Mouse (Mus musculus): ENCODE data around the gene Calhm6. TPM values are rescaled to one million over a fixed set of nuclear protein-coding genes. Genes with fewer than 3 reads are reported as not detected.

Gene Calhm6
- 3.9 and 4.1 TPM in 2 replicates for polyA plus RNA-seq (2015; fragmentation: Nextera tagmentation; extraction: Ambion mirVana)

GRCm38 (mm10) chr10:34127392-34128378 lies at the start of gene Calhm6:
Gene Calhm6 (minus strand): TSS chr10:34127984.
- DNase-seq (peak; percentile 26), ATAC-seq (peak; percentile 44)
- Histone ChIP-seq H3K27me3 (ENCODE audit: insufficient read depth, low read length) (no peaks in the 10 kb centered on the region), H3K4me3 (ENCODE audit: low read depth, low read length) (peak within 1 kb of the TSS; percentile 46), H3K27ac (ENCODE audit: low read depth) (peak within 1 kb of the TSS; percentile 17), H3K36me3 (replicated peaks; ENCODE audit: insufficient read depth, low read length) (no peaks in the 10 kb centered on the region), H3K9me3 (ENCODE audit: low read length) (no peaks in the 10 kb centered on the region), H3K9ac (replicated peaks) (peak within 1 kb of the TSS; percentile 35; the same call in 1 of the 2 replicates), H3K4me2 (ENCODE audit: low read depth, low read length) (peak within 1 kb of the TSS; percentile 70), H3K4me1 (ENCODE audit: insufficient read depth) (peaks cover 6% of the 10 kb centered on the region; the same call in 1 of the 2 replicates)
- 10% methylated on average over 44 of the region's 44 CpGs for WGBS (ENCODE audit: insufficient replicate concordance)
- no peak for TF ChIP-seq CTCF (IDR thresholded peaks at IDR 0.05; ENCODE audit: low read depth)
- TF ChIP-seq EP300 (IDR thresholded peaks at IDR 0.05; ENCODE audit: low read depth) = no peak

GRCm38 (mm10) chr10:34175870-34176606 lies 48.3 kb upstream of the Calhm6 start:
- H3K27me3 ChIP-seq (ENCODE audit: insufficient read depth, low read length) = no peaks in the 10 kb centered on the region

GRCm38 (mm10) chr10:34172663-34173282 lies 45.0 kb upstream of the Calhm6 start:
- H3K4me1 ChIP-seq (ENCODE audit: insufficient read depth) = peaks cover 3% of the 10 kb centered on the region; the same call in 1 of the 2 replicates
- H3K9me3 ChIP-seq (ENCODE audit: low read length) = no peaks in the 10 kb centered on the region
- WGBS (ENCODE audit: insufficient replicate concordance) = 40% methylated on average over 4 of the region's 4 CpGs
- H3K27ac ChIP-seq (ENCODE audit: low read depth) = 0 out of 2 replicates have a peak overlapping the region, but pooled peaks have one; percentile 24
- no peaks in the 10 kb centered on the region for H3K27me3 ChIP-seq (ENCODE audit: insufficient read depth, low read length)
- ATAC-seq = no peak
- no peak for DNase-seq
- no peak overlapping the region for H3K4me2 ChIP-seq (ENCODE audit: low read depth, low read length)
- no peak overlapping the region for H3K9ac ChIP-seq (replicated peaks)
- H3K4me3 ChIP-seq (ENCODE audit: low read depth, low read length) = no peak overlapping the region
- H3K36me3 ChIP-seq (replicated peaks; ENCODE audit: insufficient read depth, low read length) = no peaks in the 10 kb centered on the region
- TF ChIP-seq EP300 (IDR thresholded peaks at IDR 0.05; ENCODE audit: low read depth) = no peak
- no peak for TF ChIP-seq CTCF (IDR thresholded peaks at IDR 0.05; ENCODE audit: low read depth)

More at GRCm38 (mm10) chr10:34175870-34176606, 48.3 kb upstream of the Calhm6 start:
- 39% methylated on average over 8 of the region's 8 CpGs for whole genome bisulfite sequencing (ENCODE audit: insufficient replicate concordance)
- Histone ChIP-seq H3K4me3 (ENCODE audit: low read depth, low read length) (no peak overlapping the region), H3K4me2 (ENCODE audit: low read depth, low read length) (no peak overlapping the region), H3K9me3 (ENCODE audit: low read length) (no peaks in the 10 kb centered on the region), H3K4me1 (ENCODE audit: insufficient read depth) (peaks cover 3% of the 10 kb centered on the region; the same call in 1 of the 2 replicates), H3K9ac (replicated peaks) (no peak overlapping the region), H3K36me3 (replicated peaks; ENCODE audit: insufficient read depth, low read length) (no peaks in the 10 kb centered on the region), H3K27ac (ENCODE audit: low read depth) (no peak overlapping the region)
- DNase-seq = no peak
- ATAC-seq = no peak
- TF ChIP-seq CTCF (IDR thresholded peaks at IDR 0.05; ENCODE audit: low read depth) (no peak), EP300 (IDR thresholded peaks at IDR 0.05; ENCODE audit: low read depth) (no peak)

- H3K36me3 ChIP-seq (replicated peaks; ENCODE audit: insufficient read depth, low read length) = no peaks in the 10 kb centered on the region
- H3K27me3 ChIP-seq (ENCODE audit: insufficient read depth, low read length) = no peaks in the 10 kb centered on the region
- ATAC-seq (no peak), DNase-seq (no peak)
- H3K4me3 ChIP-seq (ENCODE audit: low read depth, low read length) = no peak overlapping the region
- no peak overlapping the region for H3K4me2 ChIP-seq (ENCODE audit: low read depth, low read length)
- no peaks in the 10 kb centered on the region for H3K9me3 ChIP-seq (ENCODE audit: low read length)
- H3K4me1 ChIP-seq (ENCODE audit: insufficient read depth) = peaks cover 3% of the 10 kb centered on the region; the same call in 1 of the 2 replicates
- TF ChIP-seq EP300 (IDR thresholded peaks at IDR 0.05; ENCODE audit: low read depth) = no peak
- no peak for TF ChIP-seq CTCF (IDR thresholded peaks at IDR 0.05; ENCODE audit: low read depth)
- WGBS (ENCODE audit: insufficient replicate concordance) = 59% methylated on average over 4 of the region's 4 CpGs
- H3K27ac ChIP-seq (ENCODE audit: low read depth) = 0 out of 2 replicates have a peak overlapping the region, but pooled peaks have one; percentile 29
- no peak overlapping the region for H3K9ac ChIP-seq (replicated peaks)
Observed at GRCm38 (mm10) chr10:34171660-34172059, 43.9 kb upstream of the Calhm6 start.

GRCm38 (mm10) chr10:34171191-34171590 lies 43.4 kb upstream of the Calhm6 start:
- WGBS (ENCODE audit: insufficient replicate concordance) = 75% methylated on average over 3 of the region's 3 CpGs
- H3K9ac ChIP-seq (replicated peaks) = no peak overlapping the region

More at GRCm38 (mm10) chr10:34171191-34171590, 43.4 kb upstream of the Calhm6 start:
- H3K36me3 ChIP-seq (replicated peaks; ENCODE audit: insufficient read depth, low read length) = no peaks in the 10 kb centered on the region
- DNase-seq (no peak), ATAC-seq (no peak)
- H3K27ac ChIP-seq (ENCODE audit: low read depth) = 0 out of 2 replicates have a peak overlapping the region, but pooled peaks have one; percentile 29
- H3K4me2 ChIP-seq (ENCODE audit: low read depth, low read length) = no peak overlapping the region
- H3K4me1 ChIP-seq (ENCODE audit: insufficient read depth) = peaks cover 3% of the 10 kb centered on the region; the same call in 1 of the 2 replicates
- H3K9me3 ChIP-seq (ENCODE audit: low read length) = no peaks in the 10 kb centered on the region
- no peak overlapping the region for H3K4me3 ChIP-seq (ENCODE audit: low read depth, low read length)
- TF ChIP-seq EP300 (IDR thresholded peaks at IDR 0.05; ENCODE audit: low read depth) (no peak), CTCF (IDR thresholded peaks at IDR 0.05; ENCODE audit: low read depth) (no peak)
- H3K27me3 ChIP-seq (ENCODE audit: insufficient read depth, low read length) = no peaks in the 10 kb centered on the region

Measured in liver, postnatal 0 days (tissue).